Mouse (Mus musculus): ENCODE measurements around the gene Epb41l2. TPM values are rescaled to one million over a fixed set of nuclear protein-coding genes. Genes with fewer than 3 reads are reported as not detected.

Gene Epb41l2
- polyA plus RNA-seq, 1 experiment = 47.5 TPM

- Histone ChIP-seq H3K27me3 (ENCODE audit: control insufficient read depth, insufficient read depth, low read length) (no peaks in the 10 kb centered on the region), H3K36me3 (ENCODE audit: control insufficient read depth, insufficient read depth, low read length) (no peaks in the 10 kb centered on the region), H3K27ac (ENCODE audit: control insufficient read depth, insufficient read depth, low read length) (no peak overlapping the region), H3K4me3 (ENCODE audit: control insufficient read depth, insufficient read depth, low read length) (no peak overlapping the region), H3K4me1 (replicated peaks; ENCODE audit: control insufficient read depth, insufficient read depth, low read length) (peaks cover 12% of the 10 kb centered on the region)
- DNase-seq = no peak
- 93% methylated on average over 8 of the region's 8 CpGs for WGBS
- TF ChIP-seq CTCF (IDR thresholded peaks at IDR 0.05; ENCODE audit: borderline replicate concordance, control insufficient read depth, extremely low read depth, insufficient read depth, low read length, poor library complexity) (no peak), POLR2A (IDR thresholded peaks at IDR 0.05; ENCODE audit: control insufficient read depth, extremely low read depth, insufficient read depth, low read length, poor library complexity) (no peak)
Measured at GRCm38 (mm10) chr10:25405551-25405950, 46.0 kb downstream of the Epb41l2 start.

- no peak overlapping the region for H3K4me3 ChIP-seq (ENCODE audit: control insufficient read depth, insufficient read depth, low read length)
Measured at GRCm38 (mm10) chr10:25406695-25407094, 47.1 kb downstream of the Epb41l2 start.

GRCm38 (mm10) chr10:25408136-25408650 lies 48.6 kb downstream of the Epb41l2 start:
- peaks cover 12% of the 10 kb centered on the region for H3K4me1 ChIP-seq (replicated peaks; ENCODE audit: control insufficient read depth, insufficient read depth, low read length)
- DNase-seq = no peak
- no peaks in the 10 kb centered on the region for H3K27me3 ChIP-seq (ENCODE audit: control insufficient read depth, insufficient read depth, low read length)
- H3K36me3 ChIP-seq (ENCODE audit: control insufficient read depth, insufficient read depth, low read length) = no peaks in the 10 kb centered on the region
- no peak for TF ChIP-seq POLR2A (IDR thresholded peaks at IDR 0.05; ENCODE audit: control insufficient read depth, extremely low read depth, insufficient read depth, low read length, poor library complexity)
- no peak for TF ChIP-seq CTCF (IDR thresholded peaks at IDR 0.05; ENCODE audit: borderline replicate concordance, control insufficient read depth, extremely low read depth, insufficient read depth, low read length, poor library complexity)
- 94% methylated on average over 14 of the region's 14 CpGs for WGBS
- H3K27ac ChIP-seq (ENCODE audit: control insufficient read depth, insufficient read depth, low read length) = no peak overlapping the region
- no peak overlapping the region for H3K4me3 ChIP-seq (ENCODE audit: control insufficient read depth, insufficient read depth, low read length)

More at GRCm38 (mm10) chr10:25406695-25407094, 47.1 kb downstream of the Epb41l2 start:
- no peaks in the 10 kb centered on the region for H3K36me3 ChIP-seq (ENCODE audit: control insufficient read depth, insufficient read depth, low read length)
- no peak overlapping the region for H3K27ac ChIP-seq (ENCODE audit: control insufficient read depth, insufficient read depth, low read length)
- TF ChIP-seq CTCF (IDR thresholded peaks at IDR 0.05; ENCODE audit: borderline replicate concordance, control insufficient read depth, extremely low read depth, insufficient read depth, low read length, poor library complexity) (no peak), POLR2A (IDR thresholded peaks at IDR 0.05; ENCODE audit: control insufficient read depth, extremely low read depth, insufficient read depth, low read length, poor library complexity) (no peak)
- no peaks in the 10 kb centered on the region for H3K27me3 ChIP-seq (ENCODE audit: control insufficient read depth, insufficient read depth, low read length)
- peaks cover 12% of the 10 kb centered on the region for H3K4me1 ChIP-seq (replicated peaks; ENCODE audit: control insufficient read depth, insufficient read depth, low read length)
- DNase-seq = no peak
- 90% methylated on average over 5 of the region's 5 CpGs for WGBS

GRCm38 (mm10) chr10:25411836-25412373 lies 52.3 kb downstream of the Epb41l2 start:
- Histone ChIP-seq H3K27me3 (ENCODE audit: control insufficient read depth, insufficient read depth, low read length) (no peaks in the 10 kb centered on the region), H3K4me3 (ENCODE audit: control insufficient read depth, insufficient read depth, low read length) (no peak overlapping the region), H3K27ac (ENCODE audit: control insufficient read depth, insufficient read depth, low read length) (no peak overlapping the region), H3K4me1 (replicated peaks; ENCODE audit: control insufficient read depth, insufficient read depth, low read length) (peaks cover 3% of the 10 kb centered on the region; the same call in 1 of the 2 replicates), H3K36me3 (ENCODE audit: control insufficient read depth, insufficient read depth, low read length) (no peaks in the 10 kb centered on the region)
- no peak for DNase-seq
- WGBS = 92% methylated on average over 6 of the region's 6 CpGs
- no peak for TF ChIP-seq CTCF (IDR thresholded peaks at IDR 0.05; ENCODE audit: borderline replicate concordance, control insufficient read depth, extremely low read depth, insufficient read depth, low read length, poor library complexity)
- TF ChIP-seq POLR2A (IDR thresholded peaks at IDR 0.05; ENCODE audit: control insufficient read depth, extremely low read depth, insufficient read depth, low read length, poor library complexity) = no peak

GRCm38 (mm10) chr10:25415188-25415717 lies 55.7 kb downstream of the Epb41l2 start:
- Histone ChIP-seq H3K27me3 (ENCODE audit: control insufficient read depth, insufficient read depth, low read length) (no peaks in the 10 kb centered on the region), H3K27ac (ENCODE audit: control insufficient read depth, insufficient read depth, low read length) (no peak overlapping the region), H3K36me3 (ENCODE audit: control insufficient read depth, insufficient read depth, low read length) (no peaks in the 10 kb centered on the region), H3K4me1 (replicated peaks; ENCODE audit: control insufficient read depth, insufficient read depth, low read length) (peaks cover 3% of the 10 kb centered on the region; the same call in 1 of the 2 replicates), H3K4me3 (ENCODE audit: control insufficient read depth, insufficient read depth, low read length) (no peak overlapping the region)
- TF ChIP-seq CTCF (IDR thresholded peaks at IDR 0.05; ENCODE audit: borderline replicate concordance, control insufficient read depth, extremely low read depth, insufficient read depth, low read length, poor library complexity) (no peak), POLR2A (IDR thresholded peaks at IDR 0.05; ENCODE audit: control insufficient read depth, extremely low read depth, insufficient read depth, low read length, poor library complexity) (no peak)
- peak; percentile 71 for DNase-seq
- 74% methylated on average over 7 of the region's 7 CpGs for WGBS

GRCm38 (mm10) chr10:25416696-25417095 lies 57.1 kb downstream of the Epb41l2 start:
- Histone ChIP-seq H3K4me1 (replicated peaks; ENCODE audit: control insufficient read depth, insufficient read depth, low read length) (peaks cover 3% of the 10 kb centered on the region; the same call in 1 of the 2 replicates), H3K27ac (ENCODE audit: control insufficient read depth, insufficient read depth, low read length) (no peak overlapping the region), H3K4me3 (ENCODE audit: control insufficient read depth, insufficient read depth, low read length) (no peak overlapping the region), H3K27me3 (ENCODE audit: control insufficient read depth, insufficient read depth, low read length) (no peaks in the 10 kb centered on the region), H3K36me3 (ENCODE audit: control insufficient read depth, insufficient read depth, low read length) (no peaks in the 10 kb centered on the region)
- WGBS = 83% methylated on average over 5 of the region's 5 CpGs
- TF ChIP-seq CTCF (IDR thresholded peaks at IDR 0.05; ENCODE audit: borderline replicate concordance, control insufficient read depth, extremely low read depth, insufficient read depth, low read length, poor library complexity) (no peak), POLR2A (IDR thresholded peaks at IDR 0.05; ENCODE audit: control insufficient read depth, extremely low read depth, insufficient read depth, low read length, poor library complexity) (no peak)
- no peak for DNase-seq
